Mouse (Mus musculus): ENCODE results near the gene Chd5.

Gene Chd5

DNA sequence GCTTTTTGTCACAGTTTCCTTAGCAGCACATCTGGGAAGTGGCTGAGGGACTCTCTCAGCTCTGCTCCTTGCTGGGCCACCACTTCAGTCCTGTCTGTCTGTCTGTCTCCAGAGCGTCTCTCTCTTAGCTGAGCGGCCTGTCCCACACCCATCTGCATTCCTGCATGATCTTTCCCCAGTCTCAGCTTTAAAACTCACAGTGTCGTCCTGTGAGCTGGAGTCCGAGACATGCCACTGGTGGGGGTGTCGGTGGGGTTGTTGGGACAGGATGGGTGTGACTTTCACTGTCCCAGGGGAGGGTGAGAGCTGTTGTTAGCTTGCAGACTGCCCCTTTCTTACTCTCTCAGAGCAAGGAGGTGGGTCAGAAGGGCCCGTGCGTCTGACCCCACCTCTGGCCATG, 17.2 kb downstream of the Chd5 start:
- no peak for DNase-seq (ENCODE audit: low read depth)

DNA sequence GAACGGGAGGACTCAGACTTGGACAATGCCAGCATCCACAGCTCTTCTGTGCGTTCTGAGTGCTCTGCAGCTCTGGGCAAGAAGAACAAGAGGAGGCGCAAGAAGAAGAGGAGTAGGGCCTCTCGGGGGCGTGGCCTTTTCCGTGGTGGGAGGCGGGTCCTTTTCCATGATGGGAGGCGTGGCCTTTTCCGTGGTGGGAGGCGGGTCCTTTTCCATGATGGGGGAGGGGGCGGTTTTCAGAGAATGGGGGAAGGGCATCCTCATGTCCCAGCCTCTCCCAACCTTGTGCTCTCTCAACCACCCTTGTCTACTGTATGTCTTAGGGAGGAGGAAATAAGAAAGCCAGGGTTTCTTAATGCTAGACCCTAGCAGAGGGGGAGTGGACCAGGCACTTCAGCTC, 21.2 kb downstream of the Chd5 start:
- DNase-seq (ENCODE audit: low read depth), result no peak

GRCm38 (mm10) chr4:152360855-152361254, 22.4 kb downstream of the Chd5 start:
- DNase-seq (ENCODE audit: low read depth), result no peak

DNA sequence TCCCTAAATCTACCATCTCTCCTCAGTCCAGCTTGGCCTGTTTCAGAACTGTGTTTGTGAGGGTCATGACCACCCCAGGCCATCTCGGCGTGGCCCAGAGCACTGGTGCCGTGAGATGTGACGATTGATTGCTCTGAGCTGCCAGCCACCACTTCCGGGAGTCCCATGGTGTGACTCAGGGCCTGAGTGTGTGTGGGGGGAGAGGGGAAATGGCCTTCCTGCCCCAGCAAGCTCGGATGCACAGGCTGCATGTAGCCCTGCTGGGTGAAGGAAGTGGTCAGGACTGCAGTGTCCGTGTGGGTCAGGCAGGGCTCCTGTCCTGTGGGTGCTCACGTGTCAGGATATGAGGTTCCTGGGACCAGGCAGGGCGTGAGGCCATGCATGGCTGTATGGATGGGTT, 23.7 kb downstream of the Chd5 start:
- peak; percentile 93 for DNase-seq (ENCODE audit: low read depth)

DNA sequence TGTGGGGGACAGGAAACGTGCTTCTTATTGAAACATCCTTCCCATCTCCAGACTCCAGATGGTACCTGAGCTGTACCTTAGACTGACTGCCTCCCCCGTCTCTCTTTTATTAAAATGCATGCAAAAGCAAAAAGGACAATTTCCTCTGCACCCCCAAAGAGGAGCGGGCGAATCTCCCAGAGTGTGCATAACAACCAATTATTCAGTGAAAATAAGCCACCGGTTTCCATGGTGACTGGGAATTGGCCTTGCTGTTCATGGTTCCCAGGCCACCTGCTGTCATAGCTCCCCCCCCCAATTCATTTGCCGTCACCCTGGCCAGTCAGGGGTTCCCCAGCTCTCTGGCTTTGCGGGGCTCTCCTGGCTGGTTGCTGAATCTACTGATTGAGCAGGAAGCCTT, 26.8 kb downstream of the Chd5 start:
- no peak for DNase-seq (ENCODE audit: low read depth)

DNA sequence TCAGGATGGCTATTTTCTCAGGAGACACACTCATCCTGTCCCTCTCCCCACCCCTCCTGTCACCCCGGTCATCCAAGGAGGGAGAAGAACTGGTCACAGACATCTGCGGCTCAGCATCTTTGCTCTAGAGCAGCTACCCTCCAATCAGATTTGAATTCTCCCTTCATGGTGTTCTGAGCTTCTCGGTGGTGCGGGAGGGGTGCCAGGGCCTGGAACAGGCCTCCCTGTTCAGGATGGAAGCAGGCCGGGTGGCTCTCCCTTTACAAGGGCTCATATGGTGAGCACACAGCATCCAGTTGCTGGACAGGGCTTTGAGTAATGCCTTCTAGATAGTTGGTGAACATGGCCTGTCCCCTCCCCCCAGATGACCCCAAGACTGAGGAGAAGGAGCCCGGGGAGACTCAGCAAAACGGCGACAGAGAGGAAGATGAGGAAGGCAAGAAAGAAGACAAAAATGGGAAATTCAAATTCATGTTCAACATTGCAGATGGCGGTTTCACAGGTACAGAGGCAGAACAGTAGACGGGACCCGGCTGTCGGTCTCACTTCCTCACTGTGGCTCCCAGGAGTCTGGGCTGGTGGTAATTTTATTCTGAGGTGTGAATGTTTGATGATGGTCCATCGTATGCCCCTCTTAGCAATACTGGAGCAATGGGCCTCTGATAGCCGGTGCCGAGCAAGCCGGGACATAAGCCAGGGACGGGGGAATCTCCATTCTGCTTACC, 44.2 kb downstream of the Chd5 start:
- no peak for DNase-seq (ENCODE audit: low read depth)

- DNase-seq (ENCODE audit: low read depth), result peak; percentile 52
Measured at GRCm38 (mm10) chr4:152385644-152386043, 47.2 kb downstream of the Chd5 start.

DNA sequence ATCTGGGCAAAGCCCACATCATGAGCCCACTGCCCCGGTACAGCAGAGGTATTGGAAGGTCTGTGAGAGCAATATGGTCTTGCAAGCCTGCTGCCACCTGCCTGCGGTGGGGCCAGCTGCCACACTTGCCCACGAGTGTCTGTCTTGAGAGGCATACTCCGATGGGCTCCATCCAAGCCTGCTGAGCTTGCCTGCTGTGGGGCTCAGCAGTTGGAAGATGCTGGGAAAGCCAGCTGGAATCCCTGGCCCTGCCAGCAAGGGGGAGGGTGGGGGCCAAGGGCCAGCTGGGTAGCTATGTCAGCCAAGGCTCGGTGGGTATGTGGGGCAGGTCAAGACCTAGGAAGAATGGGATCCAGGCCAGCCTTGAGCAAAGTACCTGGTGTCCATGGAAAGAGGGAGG, 53.7 kb downstream of the Chd5 start:
- DNase-seq (ENCODE audit: low read depth), result no peak

DNA sequence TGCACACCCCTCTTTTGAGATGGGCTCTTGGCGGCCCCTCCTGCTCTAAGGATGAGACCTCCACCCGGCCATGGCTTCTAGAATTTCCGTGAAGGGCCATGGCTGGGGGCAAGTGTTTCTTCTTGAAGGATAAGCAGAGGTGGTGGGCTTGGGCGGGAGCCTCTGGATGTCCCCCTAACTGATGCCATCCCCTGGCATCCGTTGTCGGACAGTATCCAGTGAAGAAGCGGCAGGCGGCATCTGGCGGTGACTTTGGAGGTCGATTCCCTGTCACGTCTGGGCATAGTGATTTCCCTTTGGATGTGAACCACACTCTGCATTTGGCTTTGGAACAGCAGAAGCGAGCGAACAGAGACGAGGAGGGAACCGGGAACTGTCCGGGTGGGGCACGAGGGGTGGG, 54.2 kb downstream of the Chd5 start:
- no peak for DNase-seq (ENCODE audit: low read depth)

DNA sequence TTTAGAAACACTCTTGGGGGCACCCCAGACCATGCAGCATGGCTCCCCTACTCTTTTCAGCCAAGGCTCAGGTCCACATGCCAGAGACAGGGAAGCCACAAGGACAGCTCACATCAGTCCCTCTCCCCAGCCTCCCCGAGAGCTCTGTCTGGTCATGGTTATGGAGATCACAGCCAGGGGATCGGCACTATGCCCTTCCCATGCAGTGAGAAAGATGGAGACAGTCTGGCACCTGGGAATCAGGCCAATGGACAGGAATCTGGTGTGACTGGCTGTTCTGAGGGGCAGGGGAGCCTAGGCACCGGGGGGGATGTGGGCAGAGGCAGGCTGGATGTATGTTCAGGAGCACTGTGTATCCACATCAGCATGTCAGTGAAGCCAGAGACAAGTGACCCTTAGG, 60.5 kb downstream of the Chd5 start:
- no peak for DNase-seq (ENCODE audit: low read depth)

DNA sequence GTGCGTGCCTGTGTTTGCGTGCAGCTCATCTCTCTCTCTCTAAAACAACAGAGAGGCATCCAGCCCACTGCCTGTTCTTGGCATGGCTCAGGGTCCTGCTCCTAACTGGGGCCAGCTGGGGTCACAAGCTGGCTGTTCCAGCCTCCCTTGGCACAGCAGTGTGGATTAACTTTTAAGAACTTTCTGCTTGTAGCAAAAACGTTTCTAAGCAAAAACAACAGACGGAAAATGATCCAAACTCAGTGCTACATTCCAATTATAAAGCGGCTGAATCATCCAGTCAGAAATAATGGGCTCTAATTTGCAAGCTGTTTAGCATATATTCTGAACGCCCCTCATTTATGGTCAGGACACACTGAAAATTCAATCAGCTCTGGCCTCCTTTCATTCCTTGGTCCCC, 66.7 kb downstream of the Chd5 start:
- no peak for DNase-seq (ENCODE audit: low read depth)

DNA sequence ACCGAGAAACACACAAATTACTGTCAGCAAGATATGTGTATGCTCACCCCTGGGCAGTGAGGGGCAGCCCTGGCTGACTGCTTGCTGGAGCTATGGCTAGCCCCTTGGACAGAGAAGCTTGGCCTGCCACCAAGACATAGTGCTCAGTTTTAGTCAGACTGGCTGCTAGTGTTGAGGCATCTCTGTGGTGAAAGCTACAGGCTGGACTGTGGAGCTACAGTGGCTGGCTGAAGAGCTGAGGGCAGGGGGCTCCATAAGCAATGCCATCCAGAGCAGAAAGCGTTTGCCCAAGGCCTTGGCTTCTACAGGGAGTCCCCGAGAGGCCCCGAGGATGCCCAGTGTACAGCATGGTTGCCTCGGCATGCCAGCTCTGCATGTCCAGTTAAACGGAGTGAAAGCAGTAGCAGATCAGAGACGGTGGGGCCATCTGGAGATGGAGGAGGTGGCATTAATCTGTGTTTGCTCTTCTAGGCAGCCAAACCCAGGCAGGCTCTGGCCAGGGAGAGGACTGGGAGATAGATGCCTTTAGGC, 67.3 kb downstream of the Chd5 start:
- DNase-seq (ENCODE audit: low read depth), result no peak

DNA sequence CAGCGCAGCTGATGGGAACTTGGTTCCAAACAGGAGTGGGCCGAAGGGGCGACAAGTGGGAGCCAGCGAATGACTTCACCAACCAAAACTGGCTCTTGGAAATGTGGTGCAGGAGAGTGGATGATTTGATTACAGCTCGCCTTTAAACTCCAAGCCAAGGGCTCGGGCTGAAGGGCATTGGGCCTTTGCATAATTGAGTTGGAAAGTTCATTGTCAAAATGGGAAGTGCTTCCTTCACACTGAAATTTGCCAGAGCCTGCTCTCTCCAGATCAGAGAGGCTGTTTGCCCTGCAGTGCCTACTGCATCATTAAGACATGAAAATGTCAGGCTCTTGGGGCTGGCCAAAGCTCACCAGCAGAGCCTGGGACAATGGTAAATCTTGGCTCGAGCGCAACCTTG, 68.1 kb downstream of the Chd5 start:
- no peak for DNase-seq (ENCODE audit: low read depth)

DNA sequence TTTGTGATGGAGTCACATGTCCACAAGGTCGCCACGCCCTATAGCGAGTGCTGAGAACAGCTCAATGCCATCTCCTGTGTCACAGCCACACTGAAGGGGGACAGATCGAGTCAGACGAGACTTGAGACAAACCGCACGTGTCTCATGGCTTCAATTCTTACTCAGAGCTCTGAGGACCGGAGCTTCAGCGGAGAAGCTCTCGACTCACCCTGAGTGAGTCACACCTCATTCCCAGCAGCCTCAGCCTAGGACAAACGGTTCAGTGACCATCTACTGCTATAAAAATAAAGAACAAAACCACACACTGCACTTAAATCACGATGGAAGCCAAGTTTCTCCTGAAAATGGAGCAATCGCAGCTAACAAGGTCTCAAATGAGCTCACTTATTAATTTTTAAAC, 72.5 kb downstream of the Chd5 start:
- peak; percentile 42 for DNase-seq (ENCODE audit: low read depth)

DNA sequence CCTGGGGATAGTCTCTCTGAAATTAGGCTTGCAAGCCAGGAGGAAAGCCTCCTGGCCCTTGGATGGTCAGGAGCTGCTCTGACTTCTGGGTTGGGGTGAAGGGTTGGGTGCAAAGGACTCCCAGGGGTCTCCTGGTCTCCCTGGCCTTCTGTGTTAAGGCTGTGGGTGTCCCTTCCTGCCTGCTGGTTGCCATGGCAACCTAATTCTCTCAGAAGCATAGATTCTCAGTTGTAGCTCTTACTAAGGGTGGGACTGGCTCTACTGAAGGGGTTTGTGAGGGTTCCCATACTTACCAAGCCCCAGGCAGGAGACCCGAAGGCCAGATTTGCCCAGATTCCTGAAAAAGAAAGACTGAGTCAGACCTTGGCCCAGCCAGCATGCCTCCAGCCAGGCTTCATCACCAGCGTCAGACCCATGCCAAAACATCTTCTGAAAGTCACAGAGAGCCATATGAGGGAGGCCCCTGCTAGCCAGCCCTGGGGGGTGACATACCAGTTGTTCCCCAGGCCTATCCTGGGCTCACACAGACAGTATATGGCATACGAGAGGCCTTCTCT, 74.2 kb downstream of the Chd5 start:
- DNase-seq (ENCODE audit: low read depth), result no peak

DNA sequence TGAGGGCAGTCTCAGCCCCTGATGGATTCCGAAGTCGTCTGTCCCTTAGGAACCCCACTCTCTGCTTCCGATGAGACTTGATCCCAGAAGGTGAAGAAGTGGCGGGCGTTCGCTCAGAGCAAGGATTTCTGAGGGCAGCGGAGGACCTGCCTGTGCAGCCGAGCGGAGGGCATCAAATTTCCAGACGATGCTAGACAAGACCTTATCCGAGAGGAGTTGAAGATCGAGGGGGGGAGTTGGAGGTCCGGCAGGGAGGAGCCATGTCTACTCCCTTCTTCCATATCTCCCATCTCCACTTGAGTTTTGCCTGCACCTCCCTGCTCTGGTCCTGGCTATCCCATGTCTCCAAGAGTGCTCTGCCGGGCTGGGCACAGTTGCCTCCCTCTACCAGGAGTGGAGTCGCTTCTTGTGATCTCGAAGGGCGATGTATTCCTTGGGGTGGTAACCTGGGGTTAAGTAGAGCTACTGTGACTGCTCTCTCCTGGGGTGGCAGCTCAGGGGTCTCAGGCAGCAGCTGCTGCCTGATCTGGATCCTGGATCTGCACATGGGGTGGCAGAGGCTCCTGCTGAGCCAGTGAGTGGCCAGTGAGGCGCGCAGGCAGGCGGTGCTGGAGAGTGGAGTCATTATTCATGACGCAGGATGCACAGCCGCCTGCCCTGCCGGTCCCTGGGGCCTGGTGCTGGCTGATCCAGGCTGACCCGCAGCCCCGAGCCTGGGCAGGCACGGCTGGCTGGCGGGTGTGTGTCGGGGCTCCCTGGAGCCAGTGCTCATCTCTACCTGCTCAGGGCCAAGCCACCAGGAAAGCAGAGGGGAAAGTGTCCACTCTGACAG, 80.0 kb downstream of the Chd5 start:
- DNase-seq (ENCODE audit: low read depth), result no peak

GRCm38 (mm10) chr4:152423576-152423975, 85.1 kb downstream of the Chd5 start:
- no peak for DNase-seq (ENCODE audit: low read depth)

DNA sequence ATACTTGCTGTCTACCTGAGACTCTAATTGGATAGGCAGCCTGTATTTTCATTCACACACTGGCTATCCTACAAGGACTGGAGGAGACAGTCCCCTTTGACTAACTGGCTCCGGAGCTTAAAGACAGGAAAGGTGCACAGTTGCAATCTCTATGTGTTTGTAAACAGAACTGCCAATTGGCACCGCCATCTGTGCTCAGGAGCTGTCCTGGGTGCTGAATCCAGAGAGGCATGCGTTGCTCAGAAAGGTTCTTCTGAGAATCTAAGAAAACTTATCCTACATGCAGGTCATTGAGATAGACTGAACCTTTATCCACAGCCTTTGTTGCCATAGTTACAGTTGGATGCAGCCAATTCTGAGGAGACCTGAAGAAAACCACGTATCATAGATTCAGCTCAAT, 85.9 kb downstream of the Chd5 start:
- DNase-seq (ENCODE audit: low read depth), result peak; percentile 44

DNA sequence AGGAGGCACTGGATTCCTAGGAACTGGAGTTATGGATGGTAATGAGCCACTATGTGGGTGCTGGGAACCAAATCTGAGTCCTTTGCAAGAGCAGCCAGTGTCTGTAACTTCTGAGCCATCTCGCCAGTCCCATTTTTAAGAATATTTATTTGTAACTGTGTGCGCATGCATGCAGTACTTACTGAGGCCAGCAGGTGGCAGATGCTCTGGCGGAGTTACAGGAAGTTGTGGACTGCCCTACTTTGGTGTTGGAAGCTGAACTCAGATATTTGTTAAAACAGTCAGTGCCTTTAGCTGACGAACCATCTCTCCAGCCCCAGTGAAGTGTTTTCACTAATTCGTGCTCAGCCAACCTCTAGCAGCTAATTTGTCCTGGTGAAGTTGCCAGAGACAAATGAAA, 86.5 kb downstream of the Chd5 start:
- DNase-seq (ENCODE audit: low read depth), result peak; percentile 55

- DNase-seq (ENCODE audit: low read depth), result no peak
Measured at GRCm38 (mm10) chr4:152428259-152428658, 89.8 kb downstream of the Chd5 start.

GRCm38 (mm10) chr4:152432308-152432707, 93.9 kb downstream of the Chd5 start:
- peak; percentile 52 for DNase-seq (ENCODE audit: low read depth)

- peak; percentile 82 for DNase-seq (ENCODE audit: low read depth)
Measured at GRCm38 (mm10) chr4:152434836-152435235, 96.4 kb downstream of the Chd5 start.

- peak; percentile 62 for DNase-seq (ENCODE audit: low read depth)
Measured at GRCm38 (mm10) chr4:152435255-152435654, 96.8 kb downstream of the Chd5 start.
